In the genomic region with DNA sequence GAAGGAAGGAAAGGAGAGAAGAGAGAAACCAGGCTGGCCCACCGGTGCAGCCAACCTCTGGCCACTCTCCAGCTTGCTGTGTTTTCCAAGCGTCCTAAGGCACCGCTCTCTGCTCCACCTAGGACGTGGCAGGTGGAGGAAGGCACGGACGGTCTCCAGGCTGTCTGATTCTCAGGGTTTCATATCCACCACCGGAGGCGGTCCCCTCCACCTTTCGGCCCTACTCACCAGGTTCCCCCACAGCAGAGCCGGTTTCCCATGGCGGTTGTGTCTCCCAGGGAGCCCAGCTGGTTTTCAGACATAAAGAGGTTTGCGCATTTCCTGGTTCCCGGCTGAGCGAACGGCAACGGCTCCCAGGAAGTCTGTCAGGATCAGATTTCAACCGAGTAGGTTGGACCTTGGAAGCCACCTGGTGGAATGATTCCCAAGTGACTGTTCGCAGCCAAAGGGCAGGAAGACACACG, we compare ENCODE assay signal across 8 mouse cellular contexts. TPM values are rescaled to one million over a fixed set of nuclear protein-coding genes. Genes with fewer than 3 reads are reported as not detected.
DNase-seq lines count a peak whose midpoint lies in the region; ATAC-seq and TF ChIP-seq lines count a peak whose summit lies in the region.

A gene (minus strand): TSS at position 323 of the 464 bp plus-strand sequence.

- no peaks in the 10 kb centered on the region for H3K36me3 ChIP-seq in intestine, postnatal 0 days (ENCODE audit: control insufficient read depth, insufficient read depth)
- H3K36me3 ChIP-seq in liver, postnatal 0 days (replicated peaks; ENCODE audit: insufficient read depth, low read length): no peaks in the 10 kb centered on the region

- peak within 1 kb of the TSS; percentile 96 for H3K27ac ChIP-seq in intestine, postnatal 0 days (ENCODE audit: low read depth, low read length)
- H3K27ac ChIP-seq in liver, postnatal 0 days (ENCODE audit: low read depth): peak within 1 kb of the TSS; percentile 85

- no peaks in the 10 kb centered on the region for H3K9me3 ChIP-seq in intestine, postnatal 0 days (ENCODE audit: control insufficient read depth)
- H3K9me3 ChIP-seq in liver, postnatal 0 days (ENCODE audit: low read length): no peaks in the 10 kb centered on the region

- H3K4me3 ChIP-seq in intestine, postnatal 0 days (ENCODE audit: low read depth, low read length): peak within 1 kb of the TSS; percentile 56
- peak within 1 kb of the TSS; percentile 46 for H3K4me3 ChIP-seq in liver, postnatal 0 days (ENCODE audit: low read depth, low read length)

- TF ChIP-seq CTCF in intestine, postnatal 0 days (IDR thresholded peaks at IDR 0.05; ENCODE audit: low read depth): peak; percentile 64
- peak; percentile 47 for TF ChIP-seq CTCF in liver, postnatal 0 days (IDR thresholded peaks at IDR 0.05; ENCODE audit: low read depth)

- peak within 1 kb of the TSS; percentile 76 for H3K4me2 ChIP-seq in intestine, postnatal 0 days (replicated peaks; ENCODE audit: low read depth)
- peak within 1 kb of the TSS; percentile 53 for H3K4me2 ChIP-seq in liver, postnatal 0 days (ENCODE audit: low read depth, low read length)

- no peak for TF ChIP-seq EP300 in liver, postnatal 0 days (IDR thresholded peaks at IDR 0.05; ENCODE audit: low read depth)

- WGBS in intestine, postnatal 0 days: under 1% methylated on average over 19 of the region's 19 CpGs
- 9% methylated on average over 19 of the region's 19 CpGs for WGBS in liver, postnatal 0 days (ENCODE audit: insufficient replicate concordance)

- ATAC-seq in intestine, postnatal 0 days: peak; percentile 88
- peak; percentile 82 for ATAC-seq in liver, postnatal 0 days

- H3K9ac ChIP-seq in intestine, postnatal 0 days (ENCODE audit: low read depth, low read length): peak within 1 kb of the TSS; percentile 72
- peak within 1 kb of the TSS; percentile 61 for H3K9ac ChIP-seq in liver, postnatal 0 days (replicated peaks)

- H3K4me1 ChIP-seq in intestine, postnatal 0 days (replicated peaks; ENCODE audit: control insufficient read depth, insufficient read depth, low read length): 0 out of 2 replicates have a peak, but pooled peaks cover 3% of the 10 kb centered on the region
- no peaks in the 10 kb centered on the region for H3K4me1 ChIP-seq in liver, postnatal 0 days (ENCODE audit: insufficient read depth)

- peak; percentile 29 for DNase-seq in right cerebral cortex, postnatal 4 days
- no peak for DNase-seq in right cerebral cortex, postnatal 14 days
- peak; percentile 36 for DNase-seq in fat pad, adult 2 months (ENCODE audit: extremely low read depth, low read depth, low spot score)
- peak; percentile 60 for DNase-seq in liver, postnatal 0 days
- peak; percentile 23 for DNase-seq in retina, postnatal 7 days (ENCODE audit: low read depth, low spot score)
- no peak for DNase-seq in left cerebral cortex, adult 8-10 months (ENCODE audit: low spot score in 2 of 2)
- DNase-seq in right cerebral cortex, adult 18-20 months: no peak

- H3K27me3 ChIP-seq in intestine, postnatal 0 days (replicated peaks; ENCODE audit: control insufficient read depth, insufficient read depth, low read length): no peaks in the 10 kb centered on the region
- no peaks in the 10 kb centered on the region for H3K27me3 ChIP-seq in liver, postnatal 0 days (ENCODE audit: insufficient read depth, low read length)

RNA-seq across cellular contexts. Expression of the gene that starts here (rescaled TPM):
- 45.3 and 50.2 TPM in 2 replicates for polyA plus RNA-seq in intestine, postnatal 0 days (2015; fragmentation: Nextera tagmentation; extraction: Ambion mirVana)
- polyA plus RNA-seq in liver, postnatal 0 days (2015; fragmentation: Nextera tagmentation; extraction: Ambion mirVana): 11.6 and 13.9 TPM in 2 replicates
- total RNA-seq in left cerebral cortex, adult 8-10 months (2022): 1 to 10 TPM; 2.7 to 3.7 (median 3.1) TPM

Comparison
In these comparisons a context has a peak if more than half of its experiments do, and no peak if none do; other contexts are left out.
1. DNase-seq: peak in right cerebral cortex, postnatal 4 days (single experiment), fat pad, adult 2 months (single experiment), liver, postnatal 0 days (single experiment) and retina, postnatal 7 days (single experiment); none in right cerebral cortex, postnatal 14 days (single experiment), left cerebral cortex, adult 8-10 months (0 of 2) and right cerebral cortex, adult 18-20 months (single experiment).